Mouse (Mus musculus) hindbrain, embryonic 14.5 days (tissue): ENCODE data around the gene Tap2. TPM values are rescaled to one million over a fixed set of nuclear protein-coding genes. Genes with fewer than 3 reads are reported as not detected.

Source experiments
- ATAC-seq: fragments of 200-750 bp; cut with Nextera tagmentation; 2 replicates; pipeline ENCODE4 v1.8.0; 2017; ENCODE audit warnings: moderate number of reproducible peaks, mild to moderate bottlenecking, moderate TSS enrichment, moderate library complexity; ENCODE audit not compliant: low FRiP score
- DNase-seq: peaks from one replicate; pipeline ENCODE4 v3.0.0-alpha.2; 2015; ENCODE audit warnings: low spot score
- H3K27ac ChIP-seq: fragments of 300-500 bp; sonication (generic); 2 replicates; pipeline ENCODE4 v1.5.1; 2014; ENCODE audit warnings: mild to moderate bottlenecking, moderate library complexity
- H3K27me3 ChIP-seq: fragments of 300-500 bp; sonication (generic); 2 replicates; pipeline ENCODE4 v1.6.1; 2014; ENCODE audit warnings: mild to moderate bottlenecking, low read length, mixed read lengths; ENCODE audit not compliant: control insufficient read depth, insufficient read depth
- H3K36me3 ChIP-seq: fragments of 300-500 bp; sonication (generic); replicated peaks from 2 replicates; pipeline ENCODE4 v1.6.1; 2014; ENCODE audit not compliant: control insufficient read depth, insufficient read depth
- H3K4me1 ChIP-seq: fragments of 300-500 bp; sonication (generic); replicated peaks from 2 replicates; pipeline ENCODE4 v1.6.1; 2014; ENCODE audit warnings: antibody characterized with exemption, low read length, mixed read lengths; ENCODE audit not compliant: control insufficient read depth, insufficient read depth
- H3K4me2 ChIP-seq: fragments of 300-500 bp; sonication (generic); replicated peaks from 2 replicates; pipeline ENCODE4 v1.6.1; 2014; ENCODE audit warnings: mild to moderate bottlenecking, moderate library complexity
- H3K4me3 ChIP-seq: fragments of 300-500 bp; sonication (generic); replicated peaks from 2 replicates; pipeline ENCODE4 v1.5.1; 2014; ENCODE audit warnings: mild to moderate bottlenecking, low read length
- H3K9ac ChIP-seq: fragments of 300-500 bp; sonication (generic); 2 replicates; pipeline ENCODE4 v1.6.1; 2014
- H3K9me3 ChIP-seq: fragments of 300-500 bp; sonication (generic); 2 replicates; pipeline ENCODE4 v1.6.1; 2016; ENCODE audit warnings: low read length; ENCODE audit not compliant: control insufficient read depth
- WGBS: fragments of 180-500 bp; shearing (Covaris S2); extraction: QIAGEN DNeasy Blood & Tissue Kit; methylation state at CpG from one replicate; pipeline ENCODE4 v1.1.7; 2014; 5-methylcytosine and 5-hydroxymethylcytosine counted together
- polyA plus RNA-seq: library from polyadenylated mRNA; unstranded; fragments of >200 nt; fragmentation: Nextera tagmentation; extraction: Ambion mirVana; gene quantifications from 2 replicates; pipeline ENCODE4 v1.2.1, GENCODE M21; 2014

The Tap2 gene
- polyA plus RNA-seq, 1 experiment from 2014 or later: 1.6 TPM

DNA sequence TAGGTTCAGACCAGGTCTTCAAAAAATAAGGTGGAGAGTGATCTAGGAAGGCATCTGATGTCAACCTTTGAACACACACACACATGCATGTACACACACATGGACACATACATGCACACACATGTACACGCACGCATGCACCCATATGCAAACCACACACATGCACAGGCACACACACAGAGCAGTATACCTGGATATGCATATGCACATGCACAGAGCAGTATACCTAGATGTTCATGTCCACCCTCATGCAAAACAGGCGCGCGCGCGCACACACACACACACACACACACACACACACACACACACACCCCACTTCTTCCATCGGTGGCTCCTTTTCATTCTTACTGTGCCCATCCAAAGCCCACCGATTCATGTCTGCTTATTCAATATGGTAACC, 4.5 kb downstream of the Tap2 start:
- H3K4me1 ChIP-seq: 0 out of 2 replicates have a peak, but pooled peaks cover 3% of the 10 kb centered on the region
- H3K36me3 ChIP-seq: no peaks in the 10 kb centered on the region
- no peaks in the 10 kb centered on the region for H3K9me3 ChIP-seq
- DNase-seq (no peak), ATAC-seq (no peak)
- no peak overlapping the region for H3K27ac ChIP-seq
- peaks cover 56% of the 10 kb centered on the region for H3K27me3 ChIP-seq
- WGBS: 96% methylated on average over 9 of the region's 9 CpGs
- H3K4me2 ChIP-seq: no peak overlapping the region
- no peak overlapping the region for H3K9ac ChIP-seq
- H3K4me3 ChIP-seq: no peak overlapping the region

GRCm38 (mm10) chr17:34208421-34208820, 5.1 kb downstream of the Tap2 start:
- Histone ChIP-seq H3K4me3 (no peak overlapping the region), H3K4me2 (no peak overlapping the region), H3K27ac (no peak overlapping the region), H3K36me3 (no peaks in the 10 kb centered on the region), H3K27me3 (peaks cover 56% of the 10 kb centered on the region), H3K9ac (no peak overlapping the region), H3K9me3 (no peaks in the 10 kb centered on the region), H3K4me1 (0 out of 2 replicates have a peak, but pooled peaks cover 3% of the 10 kb centered on the region)
- ATAC-seq: no peak
- 33% methylated on average over 10 of the region's 10 CpGs for WGBS
- no peak for DNase-seq

DNA sequence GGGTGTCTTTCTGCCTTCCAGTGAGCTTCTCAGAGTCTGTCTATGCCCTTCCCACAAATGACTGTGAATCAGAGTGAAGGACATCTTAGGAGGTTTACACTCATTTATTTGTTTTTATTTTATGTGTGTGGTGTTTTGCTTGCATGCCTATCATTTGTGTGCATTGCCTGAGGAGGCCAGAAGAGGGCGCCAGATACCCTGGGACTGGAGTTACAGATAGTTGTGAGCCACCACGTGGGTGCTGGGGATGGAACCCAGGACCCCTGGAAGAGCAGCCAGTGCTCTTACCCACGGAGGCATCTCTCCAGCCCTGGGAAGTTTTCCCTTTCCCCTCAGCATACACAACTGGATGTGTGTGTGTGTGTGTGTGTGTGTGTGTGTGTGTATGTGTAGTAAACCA, 6.4 kb downstream of the Tap2 start:
- Histone ChIP-seq H3K4me3 (no peak overlapping the region), H3K36me3 (no peaks in the 10 kb centered on the region), H3K9ac (no peak overlapping the region), H3K4me1 (no peaks in the 10 kb centered on the region), H3K27me3 (peaks cover 61% of the 10 kb centered on the region), H3K27ac (no peak overlapping the region), H3K4me2 (no peak overlapping the region), H3K9me3 (no peaks in the 10 kb centered on the region)
- WGBS: 51% methylated on average over 3 of the region's 3 CpGs
- ATAC-seq (no peak), DNase-seq (no peak)

- DNase-seq (no peak), ATAC-seq (no peak)
- no peaks in the 10 kb centered on the region for H3K4me1 ChIP-seq
- no peak overlapping the region for H3K4me3 ChIP-seq
- H3K27ac ChIP-seq: no peak overlapping the region
- H3K9ac ChIP-seq: no peak overlapping the region
- H3K36me3 ChIP-seq: no peaks in the 10 kb centered on the region
- no peaks in the 10 kb centered on the region for H3K9me3 ChIP-seq
- H3K27me3 ChIP-seq: peaks cover 60% of the 10 kb centered on the region
- H3K4me2 ChIP-seq: no peak overlapping the region
- 77% methylated on average over 3 of the region's 3 CpGs for WGBS
Observed at GRCm38 (mm10) chr17:34210599-34210998, 7.3 kb downstream of the Tap2 start.

DNA sequence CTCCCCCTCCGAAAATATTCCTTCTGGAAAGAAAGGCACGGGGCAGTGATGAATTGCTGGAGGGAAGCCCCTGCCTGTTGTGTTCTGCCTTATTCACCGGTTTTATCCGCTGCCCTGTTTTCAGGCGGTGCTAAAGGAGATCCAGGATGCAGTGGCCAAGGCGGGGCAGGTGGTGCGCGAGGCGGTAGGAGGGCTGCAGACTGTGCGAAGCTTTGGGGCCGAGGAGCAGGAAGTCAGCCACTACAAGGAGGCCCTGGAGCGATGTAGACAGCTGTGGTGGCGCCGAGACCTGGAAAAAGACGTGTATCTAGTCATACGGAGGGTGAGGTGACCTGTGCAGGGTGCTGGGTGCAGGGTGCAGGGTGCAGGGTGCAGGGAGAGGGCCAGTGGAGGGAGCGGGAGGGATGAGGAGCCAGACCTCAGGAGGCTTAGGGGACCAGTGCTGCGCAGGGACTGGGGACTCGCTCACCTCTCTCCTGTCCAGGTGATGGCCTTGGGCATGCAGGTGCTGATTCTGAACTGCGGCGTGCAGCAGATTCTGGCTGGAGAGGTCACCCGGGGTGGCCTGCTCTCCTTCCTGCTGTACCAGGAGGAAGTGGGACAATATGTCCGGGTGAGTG, 8.5 kb downstream of the Tap2 start:
- WGBS: 18% methylated on average over 23 of the region's 23 CpGs
- Histone ChIP-seq H3K9ac (0 out of 2 replicates have a peak overlapping the region, but pooled peaks have one; percentile 11), H3K27me3 (peaks cover 54% of the 10 kb centered on the region), H3K4me1 (no peaks in the 10 kb centered on the region), H3K27ac (no peak overlapping the region), H3K36me3 (no peaks in the 10 kb centered on the region), H3K9me3 (no peaks in the 10 kb centered on the region), H3K4me2 (no peak overlapping the region; the same call in 1 of the 2 replicates), H3K4me3 (no peak overlapping the region)
- DNase-seq (no peak), ATAC-seq (no peak)

GRCm38 (mm10) chr17:34213936-34214335, 10.6 kb downstream of the Tap2 start:
- ATAC-seq: no peak
- DNase-seq: no peak
- peaks cover 54% of the 10 kb centered on the region for H3K27me3 ChIP-seq
- peak overlapping the region; percentile 21; the same call in 1 of the 2 replicates for H3K4me2 ChIP-seq
- 47% methylated on average over 21 of the region's 21 CpGs for WGBS
- no peaks in the 10 kb centered on the region for H3K4me1 ChIP-seq
- H3K4me3 ChIP-seq: peak overlapping the region; percentile 9; the same call in 1 of the 2 replicates
- H3K9me3 ChIP-seq: no peaks in the 10 kb centered on the region
- H3K36me3 ChIP-seq: no peaks in the 10 kb centered on the region
- H3K9ac ChIP-seq: no peak overlapping the region
- H3K27ac ChIP-seq: no peak overlapping the region

DNA sequence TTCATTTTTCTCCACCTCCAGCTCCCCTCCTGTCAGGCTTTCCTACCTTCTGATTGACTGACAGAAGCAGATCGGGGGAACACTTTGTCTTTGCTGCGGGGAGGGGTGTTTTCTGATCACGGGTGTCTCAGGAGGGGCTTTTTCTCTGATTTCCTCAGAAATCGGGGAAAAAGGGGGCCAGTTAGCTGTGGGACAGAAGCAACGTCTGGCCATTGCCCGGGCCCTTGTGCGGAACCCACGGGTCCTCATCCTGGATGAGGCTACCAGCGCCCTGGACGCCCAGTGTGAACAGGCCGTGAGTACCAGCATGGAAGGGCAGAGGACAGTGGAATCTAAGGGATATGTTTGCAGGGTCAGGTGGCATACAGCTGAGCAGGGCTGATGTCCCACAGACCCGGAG, 11.8 kb downstream of the Tap2 start:
- Histone ChIP-seq H3K4me1 (no peaks in the 10 kb centered on the region), H3K27ac (no peak overlapping the region), H3K27me3 (peaks cover 54% of the 10 kb centered on the region), H3K9ac (no peak overlapping the region), H3K9me3 (no peaks in the 10 kb centered on the region), H3K36me3 (no peaks in the 10 kb centered on the region), H3K4me2 (no peak overlapping the region), H3K4me3 (no peak overlapping the region)
- ATAC-seq: no peak
- no peak for DNase-seq
- WGBS: 85% methylated on average over 12 of the region's 12 CpGs

- Histone ChIP-seq H3K27me3 (peaks cover 33% of the 10 kb centered on the region), H3K4me2 (no peak overlapping the region), H3K36me3 (no peaks in the 10 kb centered on the region), H3K27ac (no peak overlapping the region), H3K4me3 (no peak overlapping the region), H3K9ac (no peak overlapping the region), H3K9me3 (no peaks in the 10 kb centered on the region), H3K4me1 (no peaks in the 10 kb centered on the region)
- DNase-seq (no peak), ATAC-seq (no peak)
- WGBS: 87% methylated on average over 8 of the region's 8 CpGs
Observed at GRCm38 (mm10) chr17:34217216-34217928, 14.0 kb downstream of the Tap2 start.

DNA sequence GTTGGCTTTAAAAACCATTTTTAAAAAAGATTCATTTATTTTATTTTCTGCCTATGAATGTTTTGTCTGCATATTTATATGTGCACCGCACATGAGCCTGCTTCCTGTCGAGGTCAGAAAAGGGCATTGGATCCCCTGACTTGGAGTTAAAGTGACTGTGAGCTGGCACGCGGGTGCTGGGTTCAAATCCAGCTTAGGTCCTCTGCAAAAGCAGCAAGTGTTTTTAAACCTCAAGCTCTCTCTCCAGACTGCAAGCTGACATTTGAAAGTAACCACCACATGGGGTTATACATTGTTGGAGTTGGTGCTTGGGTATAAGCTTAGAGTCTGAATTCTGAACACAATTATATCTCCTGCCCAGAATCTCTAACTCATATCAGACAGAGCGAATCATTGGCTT, 14.7 kb downstream of the Tap2 start:
- Histone ChIP-seq H3K9me3 (no peaks in the 10 kb centered on the region), H3K36me3 (no peaks in the 10 kb centered on the region), H3K27ac (no peak overlapping the region), H3K27me3 (peaks cover 27% of the 10 kb centered on the region), H3K9ac (no peak overlapping the region), H3K4me1 (no peaks in the 10 kb centered on the region), H3K4me2 (no peak overlapping the region), H3K4me3 (no peak overlapping the region)
- 91% methylated on average over 5 of the region's 5 CpGs for WGBS
- DNase-seq: no peak
- ATAC-seq: no peak
